Mouse (Mus musculus): ENCODE measurements around the gene Dnaaf2.

GRCm38 (mm10) chr12:69179371-69179770, 18.9 kb downstream of the Dnaaf2 start:
- TF ChIP-seq CTCF (IDR thresholded peaks at IDR 0.05; ENCODE audit: insufficient read depth, low read depth, low read length) (no peak), POLR2A (IDR thresholded peaks at IDR 0.05; ENCODE audit: insufficient read depth, low read depth, low read length) (no peak)

All from olfactory bulb, adult 2 months (tissue).